Mouse (Mus musculus) intestine, embryonic 15.5 days (tissue): ENCODE results near the gene Kiz. TPM values are rescaled to one million over a fixed set of nuclear protein-coding genes. Genes with fewer than 3 reads are reported as not detected.

Source experiments
- ATAC-seq: fragments of 200-750 bp; cut with Nextera tagmentation; 2 replicates; pipeline ENCODE4 v1.8.0; 2017; ENCODE audit warnings: moderate TSS enrichment, moderate library complexity
- H3K27ac ChIP-seq: fragments of 300-500 bp; sonication (generic); 2 replicates; pipeline ENCODE4 v1.5.1; 2015; ENCODE audit warnings: mild to moderate bottlenecking, inconsistent platforms
- H3K27me3 ChIP-seq: fragments of 300-500 bp; sonication (generic); replicated peaks from 2 replicates; pipeline ENCODE4 v1.6.1; 2015; ENCODE audit warnings: inconsistent platforms
- H3K36me3 ChIP-seq: fragments of 300-500 bp; sonication (generic); 2 replicates; pipeline ENCODE4 v1.6.1; 2015; ENCODE audit warnings: inconsistent platforms
- H3K4me1 ChIP-seq: fragments of 300-500 bp; sonication (generic); replicated peaks from 2 replicates; pipeline ENCODE4 v1.6.1; 2015; ENCODE audit warnings: inconsistent platforms
- H3K4me2 ChIP-seq: fragments of 300-500 bp; sonication (generic); replicated peaks from 2 replicates; pipeline ENCODE4 v1.6.1; 2015; ENCODE audit warnings: mild to moderate bottlenecking, inconsistent platforms
- H3K4me3 ChIP-seq: fragments of 300-500 bp; sonication (generic); replicated peaks from 2 replicates; pipeline ENCODE4 v1.5.1; 2015; ENCODE audit warnings: inconsistent platforms
- H3K9ac ChIP-seq: fragments of 300-500 bp; sonication (generic); 2 replicates; pipeline ENCODE4 v1.6.1; 2015; ENCODE audit warnings: inconsistent platforms
- H3K9me3 ChIP-seq: fragments of 300-500 bp; sonication (generic); 2 replicates; pipeline ENCODE4 v1.6.1; 2016; ENCODE audit warnings: inconsistent platforms
- whole genome bisulfite sequencing: fragments of 180-500 bp; shearing (Covaris S2); methylation state at CpG from one replicate; pipeline ENCODE4 v1.1.7; 2015; 5-methylcytosine and 5-hydroxymethylcytosine counted together
- polyA plus RNA-seq: library from polyadenylated mRNA; unstranded; fragments of >200 nt; fragmentation: Nextera tagmentation; extraction: Ambion mirVana; gene quantifications from 2 replicates; pipeline ENCODE4 v1.2.1, GENCODE M21; 2015

Gene Kiz
- polyA plus RNA-seq: 22.2 and 24.2 TPM in 2 replicates

DNA sequence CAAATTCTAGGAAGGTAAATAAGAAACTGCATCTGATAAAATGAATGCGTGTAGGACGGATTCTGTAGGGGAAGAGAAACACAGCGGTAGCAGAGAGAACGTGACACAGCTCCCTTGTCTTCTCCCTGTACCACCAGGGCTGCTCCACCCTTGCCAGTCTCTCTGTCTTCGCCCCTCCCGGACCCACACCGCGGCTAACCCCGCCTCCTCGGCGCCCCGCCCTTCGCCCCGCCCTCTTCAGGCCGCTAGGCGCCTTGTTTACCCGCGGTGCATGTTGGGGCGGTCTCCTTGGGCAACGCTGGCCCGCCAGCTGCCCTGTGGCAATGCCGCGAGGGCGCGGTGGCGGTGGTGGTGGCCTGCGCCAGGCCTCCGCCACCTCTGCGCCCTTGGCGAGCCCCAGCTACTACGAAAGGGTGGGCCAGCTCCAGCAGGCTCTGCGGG is at the start of gene Kiz:
Kiz (plus strand) TSS at position 266 of the 441 bp plus-strand sequence.
- H3K4me1 ChIP-seq: no peaks in the 10 kb centered on the region
- no peaks in the 10 kb centered on the region for H3K9me3 ChIP-seq
- H3K36me3 ChIP-seq: no peaks in the 10 kb centered on the region
- peak within 1 kb of the TSS; percentile 58 for H3K27ac ChIP-seq
- WGBS: under 1% methylated on average over 32 of the region's 32 CpGs
- peak within 1 kb of the TSS; percentile 94 for H3K4me3 ChIP-seq
- peak; percentile 100 for ATAC-seq
- H3K27me3 ChIP-seq: no peaks in the 10 kb centered on the region
- H3K4me2 ChIP-seq: peak within 1 kb of the TSS; percentile 69
- H3K9ac ChIP-seq: peak within 1 kb of the TSS; percentile 79

- H3K4me3 ChIP-seq: no peak overlapping the region
- 87% methylated on average over 7 of the region's 7 CpGs for WGBS
- H3K9ac ChIP-seq: no peak overlapping the region
- H3K36me3 ChIP-seq: no peaks in the 10 kb centered on the region
- H3K27ac ChIP-seq: no peak overlapping the region
- no peak for ATAC-seq
- H3K4me1 ChIP-seq: no peaks in the 10 kb centered on the region
- H3K4me2 ChIP-seq: no peak overlapping the region
- no peaks in the 10 kb centered on the region for H3K9me3 ChIP-seq
- no peaks in the 10 kb centered on the region for H3K27me3 ChIP-seq
Measured at GRCm38 (mm10) chr2:146809706-146810256, 45.9 kb upstream of the Kiz start.

DNA sequence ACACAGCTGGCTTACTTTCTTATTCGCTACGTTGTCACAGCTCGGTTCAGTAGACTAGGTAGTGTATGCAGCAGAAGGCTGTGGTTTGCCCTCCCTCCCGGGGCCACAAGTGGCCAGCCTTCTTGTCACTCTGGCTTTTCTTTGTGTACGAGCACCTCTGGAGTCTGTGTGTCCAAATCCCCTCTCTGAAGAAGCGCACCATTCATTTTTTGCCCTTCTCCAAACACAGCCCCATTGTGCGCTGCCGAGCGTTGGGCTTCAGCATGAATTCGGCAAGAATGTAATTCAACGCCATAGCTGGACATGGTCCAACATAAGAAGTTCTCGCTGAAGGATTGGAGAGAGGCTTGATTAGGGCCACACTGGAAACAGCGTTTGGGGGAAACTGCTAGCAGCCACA is 45.0 kb upstream of the Kiz start:
- H3K4me2 ChIP-seq: peak overlapping the region; percentile 38; the same call in 1 of the 2 replicates
- ATAC-seq: peak; percentile 51; the same call in 1 of the 2 replicates
- WGBS: 56% methylated on average over 13 of the region's 13 CpGs

DNA sequence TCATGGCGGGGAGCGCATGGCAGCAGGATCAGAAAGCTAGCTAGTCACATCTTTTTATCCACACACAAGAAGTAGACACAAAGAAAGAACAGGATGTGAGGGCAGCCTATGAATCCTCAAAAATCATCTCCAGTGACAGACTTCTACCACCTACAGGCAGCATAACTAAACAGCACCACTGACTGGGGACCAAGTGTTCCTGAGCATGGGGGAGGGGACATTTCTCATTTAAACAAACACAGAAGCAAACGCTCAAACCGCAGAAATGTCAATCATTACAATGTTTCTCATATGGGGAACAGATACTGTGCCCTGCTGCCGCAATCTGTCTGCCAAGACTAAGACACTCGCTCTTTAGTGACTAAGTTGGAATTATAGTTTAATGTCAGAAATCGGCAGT is 40.7 kb upstream of the Kiz start:
- no peak overlapping the region for H3K4me3 ChIP-seq
- 77% methylated on average over 7 of the region's 7 CpGs for WGBS
- no peaks in the 10 kb centered on the region for H3K4me1 ChIP-seq
- H3K27ac ChIP-seq: no peak overlapping the region
- ATAC-seq: no peak
- no peaks in the 10 kb centered on the region for H3K27me3 ChIP-seq
- H3K4me2 ChIP-seq: no peak overlapping the region
- H3K9me3 ChIP-seq: no peaks in the 10 kb centered on the region
- H3K36me3 ChIP-seq: no peaks in the 10 kb centered on the region
- H3K9ac ChIP-seq: no peak overlapping the region

More for the DNA sequence above, 45.0 kb upstream of the Kiz start:
- Histone ChIP-seq H3K36me3 (no peaks in the 10 kb centered on the region), H3K9ac (no peak overlapping the region), H3K9me3 (no peaks in the 10 kb centered on the region), H3K4me3 (no peak overlapping the region), H3K27me3 (no peaks in the 10 kb centered on the region), H3K4me1 (no peaks in the 10 kb centered on the region), H3K27ac (no peak overlapping the region)

DNA sequence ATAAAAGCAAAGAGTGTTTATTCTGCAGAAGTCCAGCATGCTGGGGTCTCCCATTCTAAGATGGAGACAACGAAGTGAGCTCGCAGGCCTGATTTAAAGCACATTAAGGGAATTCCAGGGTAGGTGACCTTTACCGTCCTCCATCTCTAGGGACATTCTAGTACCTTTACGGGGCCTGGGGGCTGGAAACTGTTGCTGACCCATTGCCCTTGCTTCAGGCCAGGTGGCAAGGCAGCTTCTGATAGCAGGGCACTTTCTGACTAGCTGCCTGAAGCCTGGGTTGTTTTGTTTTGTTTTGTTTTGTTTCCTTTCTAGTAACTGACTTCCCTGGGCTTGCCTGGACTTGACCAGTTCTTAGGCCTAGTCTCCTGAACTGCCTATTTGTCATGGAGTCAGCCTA is 36.6 kb upstream of the Kiz start:
- Histone ChIP-seq H3K27me3 (no peaks in the 10 kb centered on the region), H3K36me3 (no peaks in the 10 kb centered on the region), H3K4me1 (no peaks in the 10 kb centered on the region), H3K27ac (no peak overlapping the region), H3K9me3 (no peaks in the 10 kb centered on the region), H3K9ac (no peak overlapping the region), H3K4me3 (no peak overlapping the region), H3K4me2 (no peak overlapping the region)
- 81% methylated on average over 4 of the region's 4 CpGs for WGBS
- no peak for ATAC-seq

GRCm38 (mm10) chr2:146823483-146823951 is 32.1 kb upstream of the Kiz start:
- H3K4me3 ChIP-seq: no peak overlapping the region
- 69% methylated on average over 11 of the region's 11 CpGs for WGBS
- no peaks in the 10 kb centered on the region for H3K4me1 ChIP-seq
- no peak overlapping the region for H3K27ac ChIP-seq
- H3K9ac ChIP-seq: no peak overlapping the region
- 0 out of 2 replicates have a peak, but pooled peaks cover 2% of the 10 kb centered on the region for H3K27me3 ChIP-seq
- H3K36me3 ChIP-seq: no peaks in the 10 kb centered on the region
- H3K4me2 ChIP-seq: no peak overlapping the region
- no peaks in the 10 kb centered on the region for H3K9me3 ChIP-seq
- ATAC-seq: no peak

DNA sequence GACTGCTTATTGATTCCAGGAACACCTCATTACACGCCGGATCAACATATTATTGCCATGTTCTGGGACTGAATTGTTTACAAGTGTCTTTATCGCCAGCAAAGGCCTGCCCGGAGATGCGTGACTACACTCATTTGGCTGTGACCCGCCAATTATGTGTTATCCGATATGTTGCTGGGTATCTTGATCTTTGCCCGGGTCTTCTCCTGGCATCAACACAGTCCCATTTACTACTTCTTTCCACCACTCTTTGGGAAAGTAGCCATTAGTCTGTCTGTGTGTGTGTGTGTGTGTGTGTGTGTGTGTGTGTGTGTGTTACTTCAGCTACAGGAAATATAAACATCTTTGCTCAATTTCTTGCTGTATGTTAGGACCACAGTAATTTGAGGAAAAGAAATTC is 31.6 kb upstream of the Kiz start:
- no peak overlapping the region for H3K9ac ChIP-seq
- H3K27me3 ChIP-seq: 0 out of 2 replicates have a peak, but pooled peaks cover 2% of the 10 kb centered on the region
- no peaks in the 10 kb centered on the region for H3K4me1 ChIP-seq
- H3K4me2 ChIP-seq: no peak overlapping the region
- H3K9me3 ChIP-seq: no peaks in the 10 kb centered on the region
- H3K27ac ChIP-seq: no peak overlapping the region
- H3K4me3 ChIP-seq: no peak overlapping the region
- 77% methylated on average over 8 of the region's 8 CpGs for WGBS
- no peaks in the 10 kb centered on the region for H3K36me3 ChIP-seq
- no peak for ATAC-seq

GRCm38 (mm10) chr2:146828006-146828405 is 27.7 kb upstream of the Kiz start:
- no peak overlapping the region for H3K4me2 ChIP-seq
- no peaks in the 10 kb centered on the region for H3K4me1 ChIP-seq
- no peak overlapping the region for H3K4me3 ChIP-seq
- 75% methylated on average over 4 of the region's 4 CpGs for WGBS
- H3K9me3 ChIP-seq: no peaks in the 10 kb centered on the region
- H3K36me3 ChIP-seq: no peaks in the 10 kb centered on the region
- no peak for ATAC-seq
- H3K27me3 ChIP-seq: peaks cover 18% of the 10 kb centered on the region
- H3K9ac ChIP-seq: no peak overlapping the region
- no peak overlapping the region for H3K27ac ChIP-seq

GRCm38 (mm10) chr2:146833222-146834063 is 22.2 kb upstream of the Kiz start:
- Histone ChIP-seq H3K9ac (no peak overlapping the region), H3K4me2 (no peak overlapping the region), H3K36me3 (no peaks in the 10 kb centered on the region), H3K27me3 (peaks cover 66% of the 10 kb centered on the region), H3K4me1 (peaks cover 10% of the 10 kb centered on the region), H3K4me3 (no peak overlapping the region), H3K27ac (no peak overlapping the region), H3K9me3 (no peaks in the 10 kb centered on the region)
- no peak for ATAC-seq
- WGBS: 5% methylated on average over 31 of the region's 31 CpGs

GRCm38 (mm10) chr2:146834064-146834313 is 21.7 kb upstream of the Kiz start:
- WGBS: 0% methylated on average over 5 of the region's 5 CpGs
- peaks cover 10% of the 10 kb centered on the region for H3K4me1 ChIP-seq
- H3K4me3 ChIP-seq: no peak overlapping the region
- no peak overlapping the region for H3K27ac ChIP-seq
- no peaks in the 10 kb centered on the region for H3K36me3 ChIP-seq
- no peaks in the 10 kb centered on the region for H3K9me3 ChIP-seq
- H3K27me3 ChIP-seq: peaks cover 71% of the 10 kb centered on the region
- no peak overlapping the region for H3K9ac ChIP-seq
- ATAC-seq: no peak
- H3K4me2 ChIP-seq: peak overlapping the region; percentile 39

DNA sequence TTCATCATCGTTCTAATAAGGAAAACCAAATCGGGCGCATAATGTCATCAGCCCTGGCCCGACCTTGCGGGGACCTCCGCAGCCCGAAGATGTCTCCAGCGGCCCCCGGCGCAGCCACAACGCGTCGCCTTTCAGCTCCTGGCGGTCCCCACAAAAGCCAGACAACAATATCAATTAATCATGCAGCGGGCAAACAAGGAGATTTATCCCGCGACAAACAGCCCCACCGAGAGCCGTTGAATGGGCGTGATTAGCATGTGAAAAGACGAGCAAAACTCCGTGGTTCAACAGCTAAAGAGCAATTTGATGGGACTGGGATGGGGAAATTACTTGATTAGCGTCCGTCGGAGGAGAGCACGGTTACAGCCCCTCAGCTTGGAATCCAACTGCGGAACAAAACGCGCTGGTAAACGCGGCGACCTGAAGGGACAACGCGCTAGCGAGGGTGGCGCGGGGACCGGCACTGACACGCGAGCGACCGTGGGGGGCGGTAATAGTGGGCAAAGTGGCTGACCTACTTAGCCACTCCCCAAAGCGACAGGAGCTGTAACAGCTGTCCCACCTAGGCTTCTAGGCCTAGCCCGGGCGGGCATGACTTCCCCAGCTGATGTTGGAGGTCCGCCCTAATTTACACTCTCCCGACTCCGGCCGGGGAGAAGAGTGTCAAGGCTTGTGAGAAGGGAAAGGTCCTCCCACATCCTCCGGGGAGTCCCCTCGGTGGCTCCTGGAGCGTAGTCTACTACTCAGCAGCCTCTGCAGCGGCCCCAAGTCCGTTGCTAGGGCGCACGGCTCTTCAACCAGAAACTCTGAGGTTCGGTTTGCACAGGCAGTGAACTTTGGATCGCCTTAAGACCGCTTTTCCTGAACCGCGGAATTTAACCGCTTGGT is 21.1 kb upstream of the Kiz start:
- peak; percentile 59 for ATAC-seq
- H3K27me3 ChIP-seq: peaks cover 77% of the 10 kb centered on the region

More for the DNA sequence above, 21.1 kb upstream of the Kiz start:
- under 1% methylated on average over 63 of the region's 63 CpGs for WGBS
- Histone ChIP-seq H3K4me3 (peak overlapping the region; percentile 11; the same call in 1 of the 2 replicates), H3K9ac (no peak overlapping the region), H3K9me3 (no peaks in the 10 kb centered on the region), H3K27ac (no peak overlapping the region), H3K4me1 (peaks cover 10% of the 10 kb centered on the region), H3K36me3 (no peaks in the 10 kb centered on the region), H3K4me2 (peak overlapping the region; percentile 39)
